Mouse (Mus musculus): ENCODE results near the gene Nek10.

DNA sequence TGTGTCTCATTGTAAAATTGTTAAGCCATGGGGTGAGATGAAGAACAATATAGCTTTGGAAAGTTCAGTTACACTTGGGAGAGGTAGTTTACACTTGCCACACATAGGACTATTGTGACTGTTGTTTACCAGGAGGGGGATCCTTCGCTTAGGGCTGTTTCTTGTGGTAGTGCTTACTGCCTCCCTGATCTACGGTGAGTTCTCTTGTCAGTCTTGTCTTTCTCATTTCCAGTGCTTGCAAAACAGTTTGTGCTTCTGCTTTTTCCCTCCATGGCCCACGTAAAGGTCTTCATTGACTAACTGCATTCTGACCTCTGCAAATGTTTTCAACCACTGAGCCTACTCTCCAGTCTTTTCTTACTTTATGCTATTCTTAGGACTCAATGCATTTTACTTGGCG is 2.9 kb upstream of the Nek10 start:
- TF ChIP-seq CTCF (conservative IDR thresholded peaks at IDR 0.05 in 1 of 2, IDR thresholded peaks at IDR 0.05 in 1 of 2; ENCODE audit: low read depth in 2 of 2, low read length in 2 of 2) (no peak), RAD21 (IDR thresholded peaks at IDR 0.05; ENCODE audit: low read depth, low read length) (no peak), MYC (IDR thresholded peaks at IDR 0.05; ENCODE audit: low read depth, low read length) (no peak), ZNF384 (IDR thresholded peaks at IDR 0.05; ENCODE audit: low read depth, low read length) (no peak), ELF1 (IDR thresholded peaks at IDR 0.05; ENCODE audit: low read depth, low read length) (no peak), EP300 (IDR thresholded peaks at IDR 0.05; ENCODE audit: low read length) (no peak), USF1 (IDR thresholded peaks at IDR 0.05; ENCODE audit: low read depth, low read length) (no peak), TBP (conservative IDR thresholded peaks at IDR 0.05; ENCODE audit: low read depth, low read length) (no peak), E2F4 (IDR thresholded peaks at IDR 0.05; ENCODE audit: insufficient replicate concordance, low read depth, low read length) (no peak), POLR2A (IDR thresholded peaks at IDR 0.05; ENCODE audit: low read depth, low read length) (no peak), SIN3A (IDR thresholded peaks at IDR 0.05; ENCODE audit: low read length) (no peak), KAT2A (IDR thresholded peaks at IDR 0.05; ENCODE audit: insufficient replicate concordance, low read length) (no peak), MAX (IDR thresholded peaks at IDR 0.05; ENCODE audit: low read length) (no peak)
